Mouse (Mus musculus): ENCODE measurements at regions not wholly inside any gene's neighbourhood (a gene's known extent, or its start where the extent isn't known, plus 50 kb on each side); places are given as distances from the start of the nearest gene placed in this dataset.

- no peak overlapping the region for H3K27ac ChIP-seq (ENCODE audit: control insufficient read depth, insufficient read depth, low read length)
- no peak overlapping the region for H3K4me3 ChIP-seq (ENCODE audit: control insufficient read depth, insufficient read depth, low read length)
- DNase-seq: no peak
- TF ChIP-seq CTCF (IDR thresholded peaks at IDR 0.05; ENCODE audit: borderline replicate concordance, control insufficient read depth, extremely low read depth, insufficient read depth, low read length, poor library complexity) (no peak), POLR2A (IDR thresholded peaks at IDR 0.05; ENCODE audit: control insufficient read depth, extremely low read depth, insufficient read depth, low read length, poor library complexity) (no peak)
- WGBS: 87% methylated on average over 4 of the region's 4 CpGs
- H3K27me3 ChIP-seq (ENCODE audit: control insufficient read depth, insufficient read depth, low read length): no peaks in the 10 kb centered on the region
- no peaks in the 10 kb centered on the region for H3K36me3 ChIP-seq (ENCODE audit: control insufficient read depth, insufficient read depth, low read length)
- H3K4me1 ChIP-seq (replicated peaks; ENCODE audit: control insufficient read depth, insufficient read depth, low read length): no peaks in the 10 kb centered on the region
Measured at GRCm38 (mm10) chr16:44631357-44632053, 72.8 kb upstream of the Boc start.

- TF ChIP-seq CTCF (IDR thresholded peaks at IDR 0.05; ENCODE audit: borderline replicate concordance, control insufficient read depth, extremely low read depth, insufficient read depth, low read length, poor library complexity) (no peak), POLR2A (IDR thresholded peaks at IDR 0.05; ENCODE audit: control insufficient read depth, extremely low read depth, insufficient read depth, low read length, poor library complexity) (no peak)
- 85% methylated on average over 9 of the region's 9 CpGs for WGBS
- H3K4me3 ChIP-seq (ENCODE audit: control insufficient read depth, insufficient read depth, low read length): no peak overlapping the region
- H3K36me3 ChIP-seq (ENCODE audit: control insufficient read depth, insufficient read depth, low read length): no peaks in the 10 kb centered on the region
- H3K27me3 ChIP-seq (ENCODE audit: control insufficient read depth, insufficient read depth, low read length): no peaks in the 10 kb centered on the region
- no peak overlapping the region for H3K27ac ChIP-seq (ENCODE audit: control insufficient read depth, insufficient read depth, low read length)
- H3K4me1 ChIP-seq (replicated peaks; ENCODE audit: control insufficient read depth, insufficient read depth, low read length): no peaks in the 10 kb centered on the region
- no peak for DNase-seq
Measured at GRCm38 (mm10) chr16:44630861-44631260, 72.2 kb upstream of the Boc start.

- no peak for DNase-seq
- no peaks in the 10 kb centered on the region for H3K4me1 ChIP-seq (replicated peaks; ENCODE audit: control insufficient read depth, insufficient read depth, low read length)
- no peak overlapping the region for H3K27ac ChIP-seq (ENCODE audit: control insufficient read depth, insufficient read depth, low read length)
- H3K4me3 ChIP-seq (ENCODE audit: control insufficient read depth, insufficient read depth, low read length): no peak overlapping the region
- H3K36me3 ChIP-seq (ENCODE audit: control insufficient read depth, insufficient read depth, low read length): no peaks in the 10 kb centered on the region
- no peaks in the 10 kb centered on the region for H3K27me3 ChIP-seq (ENCODE audit: control insufficient read depth, insufficient read depth, low read length)
- 79% methylated on average over 9 of the region's 9 CpGs for WGBS
- TF ChIP-seq POLR2A (IDR thresholded peaks at IDR 0.05; ENCODE audit: control insufficient read depth, extremely low read depth, insufficient read depth, low read length, poor library complexity) (no peak), CTCF (IDR thresholded peaks at IDR 0.05; ENCODE audit: borderline replicate concordance, control insufficient read depth, extremely low read depth, insufficient read depth, low read length, poor library complexity) (no peak)
Measured at GRCm38 (mm10) chr16:44630426-44630825, 71.7 kb upstream of the Boc start.

GRCm38 (mm10) chr16:44629296-44630275 is 70.9 kb upstream of the Boc start:
- Histone ChIP-seq H3K27ac (ENCODE audit: control insufficient read depth, insufficient read depth, low read length) (no peak overlapping the region), H3K4me3 (ENCODE audit: control insufficient read depth, insufficient read depth, low read length) (no peak overlapping the region), H3K36me3 (ENCODE audit: control insufficient read depth, insufficient read depth, low read length) (no peaks in the 10 kb centered on the region), H3K27me3 (ENCODE audit: control insufficient read depth, insufficient read depth, low read length) (no peaks in the 10 kb centered on the region), H3K4me1 (replicated peaks; ENCODE audit: control insufficient read depth, insufficient read depth, low read length) (no peaks in the 10 kb centered on the region)
- TF ChIP-seq POLR2A (IDR thresholded peaks at IDR 0.05; ENCODE audit: control insufficient read depth, extremely low read depth, insufficient read depth, low read length, poor library complexity) (no peak), CTCF (IDR thresholded peaks at IDR 0.05; ENCODE audit: borderline replicate concordance, control insufficient read depth, extremely low read depth, insufficient read depth, low read length, poor library complexity) (no peak)
- no peak for DNase-seq
- 80% methylated on average over 8 of the region's 8 CpGs for WGBS

GRCm38 (mm10) chr16:44625871-44626293 is 67.2 kb upstream of the Boc start:
- no peaks in the 10 kb centered on the region for H3K4me1 ChIP-seq (replicated peaks; ENCODE audit: control insufficient read depth, insufficient read depth, low read length)
- no peaks in the 10 kb centered on the region for H3K36me3 ChIP-seq (ENCODE audit: control insufficient read depth, insufficient read depth, low read length)
- H3K27ac ChIP-seq (ENCODE audit: control insufficient read depth, insufficient read depth, low read length): no peak overlapping the region
- H3K4me3 ChIP-seq (ENCODE audit: control insufficient read depth, insufficient read depth, low read length): no peak overlapping the region
- TF ChIP-seq CTCF (IDR thresholded peaks at IDR 0.05; ENCODE audit: borderline replicate concordance, control insufficient read depth, extremely low read depth, insufficient read depth, low read length, poor library complexity) (no peak), POLR2A (IDR thresholded peaks at IDR 0.05; ENCODE audit: control insufficient read depth, extremely low read depth, insufficient read depth, low read length, poor library complexity) (no peak)
- H3K27me3 ChIP-seq (ENCODE audit: control insufficient read depth, insufficient read depth, low read length): no peaks in the 10 kb centered on the region
- WGBS: 94% methylated on average over 3 of the region's 3 CpGs
- DNase-seq: no peak

GRCm38 (mm10) chr16:44625108-44625616 is 66.5 kb upstream of the Boc start:
- 97% methylated on average over 6 of the region's 6 CpGs for WGBS
- Histone ChIP-seq H3K36me3 (ENCODE audit: control insufficient read depth, insufficient read depth, low read length) (no peaks in the 10 kb centered on the region), H3K4me1 (replicated peaks; ENCODE audit: control insufficient read depth, insufficient read depth, low read length) (no peaks in the 10 kb centered on the region), H3K27ac (ENCODE audit: control insufficient read depth, insufficient read depth, low read length) (no peak overlapping the region), H3K4me3 (ENCODE audit: control insufficient read depth, insufficient read depth, low read length) (no peak overlapping the region), H3K27me3 (ENCODE audit: control insufficient read depth, insufficient read depth, low read length) (no peaks in the 10 kb centered on the region)
- DNase-seq: no peak
- TF ChIP-seq CTCF (IDR thresholded peaks at IDR 0.05; ENCODE audit: borderline replicate concordance, control insufficient read depth, extremely low read depth, insufficient read depth, low read length, poor library complexity): no peak
- no peak for TF ChIP-seq POLR2A (IDR thresholded peaks at IDR 0.05; ENCODE audit: control insufficient read depth, extremely low read depth, insufficient read depth, low read length, poor library complexity)
